Comparison of ENCODE assay signal across 7 mouse cellular contexts in genomic region chr4:128654505-128655381, GRCm38 (mm10). TPM values are rescaled to one million over a fixed set of nuclear protein-coding genes. Genes with fewer than 3 reads are reported as not detected.
A peak's percentile ranks its signal among the peaks of the same experiment; 100 is the strongest.
DNase-seq lines count a peak whose midpoint lies in the region; ATAC-seq and TF ChIP-seq lines count a peak whose summit lies in the region.

Gene Phc2 (plus strand): TSS chr4:128654702.

- TF ChIP-seq EP300 in heart, adult 2 months (IDR thresholded peaks at IDR 0.05; ENCODE audit: insufficient read depth, low read depth, low read length) = no peak

- peak; percentile 87 to 92 for DNase-seq in heart, adult 2 months
- DNase-seq in kidney, adult 2 months = peak; percentile 98
- DNase-seq in limb, embryonic 11.5 days (ENCODE audit: low spot score) = peak; percentile 98

- no peaks in the 10 kb centered on the region for H3K9me3 ChIP-seq in embryonic facial prominence, embryonic 15.5 days (replicated peaks)
- H3K9me3 ChIP-seq in limb, embryonic 11.5 days (ENCODE audit: control insufficient read depth, low read length) = no peaks in the 10 kb centered on the region
- no peaks in the 10 kb centered on the region for H3K9me3 ChIP-seq in midbrain, embryonic 13.5 days

- TF ChIP-seq CTCF in bone marrow macrophage, adult 2 months (IDR thresholded peaks at IDR 0.05; ENCODE audit: low read depth, low read length) = no peak
- TF ChIP-seq CTCF in heart, adult 2 months (IDR thresholded peaks at IDR 0.05) = peak; percentile 52
- 0 out of 2 replicates have a peak, but pooled peaks have one; percentile 12 for TF ChIP-seq CTCF in kidney, adult 2 months (conservative IDR thresholded peaks at IDR 0.05; ENCODE audit: insufficient read depth, insufficient read length, low read depth, low read length)
- 0 out of 2 replicates have a peak, but pooled peaks have one; percentile 10 for TF ChIP-seq CTCF in small intestine, adult 2 months (IDR thresholded peaks at IDR 0.05; ENCODE audit: extremely low read depth, insufficient read length, insufficient replicate concordance, low read depth, low read length)

- no peaks in the 10 kb centered on the region for H3K27me3 ChIP-seq in embryonic facial prominence, embryonic 15.5 days
- no peaks in the 10 kb centered on the region for H3K27me3 ChIP-seq in heart, adult 2 months (ENCODE audit: control insufficient read depth, insufficient read depth, low read length)
- H3K27me3 ChIP-seq in kidney, adult 2 months (replicated peaks; ENCODE audit: control insufficient read depth, insufficient read depth, low read length) = no peaks in the 10 kb centered on the region
- H3K27me3 ChIP-seq in limb, embryonic 11.5 days (ENCODE audit: control insufficient read depth, insufficient read depth, low read length) = no peaks in the 10 kb centered on the region
- peaks cover 15% of the 10 kb centered on the region for H3K27me3 ChIP-seq in midbrain, embryonic 13.5 days
- H3K27me3 ChIP-seq in small intestine, adult 2 months (ENCODE audit: control insufficient read depth, insufficient read depth, low read length) = no peaks in the 10 kb centered on the region

- WGBS in embryonic facial prominence, embryonic 15.5 days = under 1% methylated on average over 80 of the region's 85 CpGs
- under 1% methylated on average over 84 of the region's 85 CpGs for WGBS in heart, adult 2 months
- 1% methylated on average over 85 of the region's 85 CpGs for WGBS in kidney, adult 2 months
- under 1% methylated on average over 77 of the region's 85 CpGs for WGBS in limb, embryonic 11.5 days
- WGBS in midbrain, embryonic 13.5 days = under 1% methylated on average over 44 of the region's 85 CpGs
- under 1% methylated on average over 85 of the region's 85 CpGs for WGBS in small intestine, adult 2 months

- intact Hi-C loops in heart, adult 2 months (cut with DNase I) = no loop called here

- no peak within 1 kb of the TSS for H3K27ac ChIP-seq in bone marrow macrophage, adult 2 months (ENCODE audit: insufficient read depth, low read depth, low read length)
- H3K27ac ChIP-seq in embryonic facial prominence, embryonic 15.5 days (replicated peaks) = peak within 1 kb of the TSS; percentile 74
- no peak within 1 kb of the TSS; the same call in 1 of the 2 replicates for H3K27ac ChIP-seq in heart, adult 2 months
- peak within 1 kb of the TSS; percentile 60 for H3K27ac ChIP-seq in kidney, adult 2 months (ENCODE audit: insufficient read depth, low read depth, low read length)
- H3K27ac ChIP-seq in limb, embryonic 11.5 days (replicated peaks; ENCODE audit: low read depth, low read length) = no peak within 1 kb of the TSS; the same call in 1 of the 2 replicates
- peak within 1 kb of the TSS; percentile 80 for H3K27ac ChIP-seq in midbrain, embryonic 13.5 days
- peak within 1 kb of the TSS; percentile 17; the same call in 1 of the 2 replicates for H3K27ac ChIP-seq in small intestine, adult 2 months (ENCODE audit: insufficient read depth, low read depth, low read length)

- peak within 1 kb of the TSS; percentile 97 for H3K4me2 ChIP-seq in embryonic facial prominence, embryonic 15.5 days (replicated peaks)
- H3K4me2 ChIP-seq in limb, embryonic 11.5 days (ENCODE audit: low read depth, severe bottlenecking) = peak within 1 kb of the TSS; percentile 97
- peak within 1 kb of the TSS; percentile 80 for H3K4me2 ChIP-seq in midbrain, embryonic 13.5 days (replicated peaks)

- H3K4me1 ChIP-seq in bone marrow macrophage, adult 2 months (ENCODE audit: control insufficient read depth, insufficient read depth, low read length) = peaks cover 9% of the 10 kb centered on the region
- peaks cover 25% of the 10 kb centered on the region; the same call in 1 of the 2 replicates for H3K4me1 ChIP-seq in embryonic facial prominence, embryonic 15.5 days
- H3K4me1 ChIP-seq in heart, adult 2 months (ENCODE audit: control insufficient read depth, insufficient read depth, low read length) = peaks cover 2% of the 10 kb centered on the region; the same call in 1 of the 2 replicates
- H3K4me1 ChIP-seq in kidney, adult 2 months (ENCODE audit: control insufficient read depth, insufficient read depth, low read length) = peaks cover 8% of the 10 kb centered on the region
- H3K4me1 ChIP-seq in limb, embryonic 11.5 days (ENCODE audit: control insufficient read depth, insufficient read depth, low read length) = peaks cover 15% of the 10 kb centered on the region
- peaks cover 49% of the 10 kb centered on the region for H3K4me1 ChIP-seq in midbrain, embryonic 13.5 days (replicated peaks)
- no peaks in the 10 kb centered on the region; the same call in 1 of the 2 replicates for H3K4me1 ChIP-seq in small intestine, adult 2 months (ENCODE audit: control insufficient read depth, insufficient read depth, insufficient read length, low read length)

- peak within 1 kb of the TSS; percentile 87 for H3K4me3 ChIP-seq in bone marrow macrophage, adult 2 months (ENCODE audit: insufficient read depth, low read length)
- peak within 1 kb of the TSS; percentile 76 for H3K4me3 ChIP-seq in embryonic facial prominence, embryonic 15.5 days (replicated peaks)
- H3K4me3 ChIP-seq in heart, adult 2 months = peak within 1 kb of the TSS; percentile 64
- H3K4me3 ChIP-seq in kidney, adult 2 months (ENCODE audit: insufficient read depth, low read depth, low read length) = peak within 1 kb of the TSS; percentile 73
- H3K4me3 ChIP-seq in limb, embryonic 11.5 days (ENCODE audit: low read depth, low read length) = peak within 1 kb of the TSS; percentile 68
- H3K4me3 ChIP-seq in midbrain, embryonic 13.5 days (replicated peaks) = peak within 1 kb of the TSS; percentile 74
- H3K4me3 ChIP-seq in small intestine, adult 2 months (ENCODE audit: low read depth, low read length) = peak within 1 kb of the TSS; percentile 76

- H3K9ac ChIP-seq in embryonic facial prominence, embryonic 15.5 days = peak within 1 kb of the TSS; percentile 65
- peak within 1 kb of the TSS; percentile 71 for H3K9ac ChIP-seq in heart, adult 2 months (ENCODE audit: low read depth, low read length)
- peak within 1 kb of the TSS; percentile 66 for H3K9ac ChIP-seq in limb, embryonic 11.5 days (ENCODE audit: low read length)
- H3K9ac ChIP-seq in midbrain, embryonic 13.5 days (replicated peaks) = peak within 1 kb of the TSS; percentile 77

- H3K79me2 ChIP-seq in heart, adult 2 months (replicated peaks; ENCODE audit: control insufficient read depth, insufficient read depth, low read length) = no peaks in the 10 kb centered on the region

- H3K36me3 ChIP-seq in embryonic facial prominence, embryonic 15.5 days = no peaks in the 10 kb centered on the region
- no peaks in the 10 kb centered on the region for H3K36me3 ChIP-seq in heart, adult 2 months (ENCODE audit: control insufficient read depth, insufficient read depth, low read length)
- H3K36me3 ChIP-seq in kidney, adult 2 months (ENCODE audit: control insufficient read depth, insufficient read depth, low read length) = no peaks in the 10 kb centered on the region
- no peaks in the 10 kb centered on the region for H3K36me3 ChIP-seq in limb, embryonic 11.5 days (ENCODE audit: control insufficient read depth, insufficient read depth, low read length)
- no peaks in the 10 kb centered on the region for H3K36me3 ChIP-seq in midbrain, embryonic 13.5 days
- H3K36me3 ChIP-seq in small intestine, adult 2 months (ENCODE audit: control insufficient read depth, insufficient read depth, low read length) = no peaks in the 10 kb centered on the region

- TF ChIP-seq POLR2A in bone marrow macrophage, adult 2 months (IDR thresholded peaks at IDR 0.05; ENCODE audit: borderline replicate concordance, low read depth, low read length) = no peak
- TF ChIP-seq POLR2A in heart, adult 2 months (IDR thresholded peaks at IDR 0.05; ENCODE audit: insufficient read depth, low read depth, low read length) = no peak
- no peak for TF ChIP-seq POLR2A in kidney, adult 2 months (IDR thresholded peaks at IDR 0.05; ENCODE audit: low read depth, low read length)
- no peak for TF ChIP-seq POLR2A in small intestine, adult 2 months (IDR thresholded peaks at IDR 0.05; ENCODE audit: low read depth, low read length)

- ATAC-seq in embryonic facial prominence, embryonic 15.5 days (ENCODE audit: insufficient number of reproducible peaks, low FRiP score, low TSS enrichment, low read depth) = peak; percentile 93
- peak; percentile 93 for ATAC-seq in limb, embryonic 11.5 days (ENCODE audit: insufficient number of reproducible peaks, low FRiP score, low TSS enrichment, low read depth)
- peak; percentile 95 for ATAC-seq in midbrain, embryonic 13.5 days

RNA-seq across cellular contexts. Expression of gene Phc2, which starts in this region (rescaled TPM):
- 61.4 and 62.7 TPM in 2 replicates for polyA plus RNA-seq in bone marrow macrophage, adult 2 months (2012; ENCODE audit: insufficient read depth, insufficient read length, missing spikeins)
- 61.5 and 62.2 TPM in 2 replicates for polyA plus RNA-seq in embryonic facial prominence, embryonic 15.5 days (2015; fragmentation: Nextera tagmentation; extraction: Ambion mirVana)
- 10 to 100 TPM; 34.3 to 46.3 TPM for total RNA-seq in heart, adult 2 months (2021)
- 39.7 and 44.5 TPM in 2 replicates for polyA plus RNA-seq in heart, adult 2 months (2012; rRNA removed)
- polyA plus RNA-seq in kidney, adult 2 months (2012; rRNA removed) = 64.6 and 69.5 TPM in 2 replicates
- polyA plus RNA-seq in limb, embryonic 11.5 days (2014; fragmentation: Nextera tagmentation; extraction: Ambion mirVana) = 63.2 and 70.6 TPM in 2 replicates
- 30.0 and 36.1 TPM in 2 replicates for polyA plus RNA-seq in midbrain, embryonic 13.5 days (2015; fragmentation: Nextera tagmentation; extraction: Ambion mirVana)
- polyA plus RNA-seq in small intestine, adult 2 months (2012; rRNA removed) = 42.0 and 83.8 TPM in 2 replicates

Comparison
In these comparisons a context has a peak if more than half of its experiments do, and no peak if none do; other contexts are left out.
1. H3K27ac ChIP-seq: peak in embryonic facial prominence, embryonic 15.5 days (single experiment), kidney, adult 2 months (single experiment), midbrain, embryonic 13.5 days (single experiment) and small intestine, adult 2 months (single experiment); none in bone marrow macrophage, adult 2 months (single experiment), heart, adult 2 months (single experiment) and limb, embryonic 11.5 days (single experiment).
2. Peak in every context shown above with its lines, with median percentiles within 50 percentile points of each other: H3K4me3 ChIP-seq, ATAC-seq, H3K4me2 ChIP-seq, H3K9ac ChIP-seq and DNase-seq.